Mouse (Mus musculus) bone marrow, adult 2 months (tissue): Measurements from ENCODE around the gene Nrg3.

Source experiments
- CTCF ChIP-seq: fragments of 200-500 bp; IDR thresholded peaks from 2 replicates; pipeline ENCODE4 v1.5.1; 2011; ENCODE audit warnings: low read length, control low read depth; ENCODE audit not compliant: control insufficient read depth, insufficient read depth
- POLR2A ChIP-seq: fragments of 200-500 bp; IDR thresholded peaks from 2 replicates; pipeline ENCODE4 v1.6.1; 2011; ENCODE audit warnings: low read depth, mild to moderate bottlenecking, control low read depth, low read length, borderline replicate concordance; ENCODE audit not compliant: control insufficient read depth

DNA sequence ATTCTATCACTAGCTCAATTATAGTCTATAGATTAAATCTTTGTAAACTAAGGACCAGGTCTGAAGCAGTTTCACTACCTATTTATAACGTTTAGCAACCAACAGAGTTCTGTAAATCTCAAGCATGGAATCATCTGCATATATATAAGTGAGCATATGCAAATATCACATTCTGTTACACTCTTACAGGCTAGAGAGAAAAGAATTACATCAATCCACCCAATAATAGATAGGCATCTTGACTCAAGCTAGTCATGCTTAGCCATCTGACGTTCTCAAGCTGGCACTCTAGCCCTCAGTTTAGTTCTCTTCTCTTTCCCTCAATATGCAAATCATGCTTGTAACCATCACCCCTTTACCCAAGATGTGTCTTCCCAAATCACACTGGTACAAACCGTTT is 835.8 kb downstream of the Nrg3 start:
- no peak for TF ChIP-seq CTCF
- no peak for TF ChIP-seq POLR2A
